Mouse (Mus musculus): ENCODE data around the gene Mdga1. TPM values are rescaled to one million over a fixed set of nuclear protein-coding genes. Genes with fewer than 3 reads are reported as not detected.

The Mdga1 gene
- polyA plus RNA-seq, 1 experiment from 2014 or later: 4.7 TPM

DNA sequence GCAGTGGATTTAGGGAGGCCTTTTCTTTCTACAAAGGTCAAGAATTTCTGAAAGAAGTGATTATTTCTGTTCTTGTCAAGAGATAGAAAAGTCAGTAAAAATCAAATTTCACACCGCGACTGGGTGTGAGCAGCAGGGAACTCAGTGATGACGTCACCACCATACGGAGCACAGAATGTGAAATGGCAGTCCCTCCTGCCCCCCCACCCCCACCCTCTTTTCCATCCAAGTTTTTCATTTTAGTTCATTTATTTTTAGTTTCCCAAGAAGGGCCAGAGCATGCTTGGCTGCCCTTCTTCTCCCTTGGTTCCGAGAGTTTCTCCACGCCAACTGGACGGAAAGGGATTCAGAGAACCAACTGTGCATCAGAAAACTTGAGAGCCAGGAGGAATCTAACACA, 27.8 kb upstream of the Mdga1 start:
- Histone ChIP-seq H3K27me3 (no peaks in the 10 kb centered on the region), H3K4me1 (replicated peaks) (no peaks in the 10 kb centered on the region), H3K9ac (replicated peaks) (no peak overlapping the region), H3K9me3 (no peaks in the 10 kb centered on the region), H3K36me3 (no peaks in the 10 kb centered on the region), H3K4me2 (no peak overlapping the region), H3K27ac (no peak overlapping the region), H3K4me3 (replicated peaks) (no peak overlapping the region)
- 85% methylated on average over 7 of the region's 7 CpGs for WGBS
- no peak for ATAC-seq (ENCODE audit: insufficient number of reproducible peaks, insufficient read depth, low FRiP score, low TSS enrichment, low read depth)

DNA sequence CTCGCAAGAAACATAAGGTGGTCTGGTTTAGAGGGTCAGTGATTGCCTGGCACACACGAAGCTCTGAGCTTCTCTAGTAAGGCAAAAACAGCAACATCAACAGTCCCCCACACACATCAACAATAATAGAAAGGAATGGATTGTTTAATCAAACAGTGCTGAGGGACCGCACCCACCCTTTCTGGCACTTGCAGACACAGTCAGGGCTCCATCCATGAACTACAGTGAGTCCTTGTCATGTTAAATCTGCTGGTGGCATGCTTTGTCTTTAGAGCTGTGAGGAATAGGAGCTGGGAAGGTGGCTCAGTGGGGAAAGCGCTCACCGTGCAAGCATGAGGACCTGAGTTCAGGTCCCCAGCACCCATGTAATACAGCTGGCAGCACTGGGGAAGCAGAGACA, 26.1 kb upstream of the Mdga1 start:
- 92% methylated on average over 5 of the region's 5 CpGs for WGBS
- H3K9me3 ChIP-seq: no peaks in the 10 kb centered on the region
- H3K27me3 ChIP-seq: no peaks in the 10 kb centered on the region
- no peak overlapping the region for H3K9ac ChIP-seq (replicated peaks)
- ATAC-seq (ENCODE audit: insufficient number of reproducible peaks, insufficient read depth, low FRiP score, low TSS enrichment, low read depth): no peak
- no peak overlapping the region for H3K27ac ChIP-seq
- H3K4me2 ChIP-seq: no peak overlapping the region
- H3K36me3 ChIP-seq: no peaks in the 10 kb centered on the region
- no peaks in the 10 kb centered on the region for H3K4me1 ChIP-seq (replicated peaks)
- no peak overlapping the region for H3K4me3 ChIP-seq (replicated peaks)

DNA sequence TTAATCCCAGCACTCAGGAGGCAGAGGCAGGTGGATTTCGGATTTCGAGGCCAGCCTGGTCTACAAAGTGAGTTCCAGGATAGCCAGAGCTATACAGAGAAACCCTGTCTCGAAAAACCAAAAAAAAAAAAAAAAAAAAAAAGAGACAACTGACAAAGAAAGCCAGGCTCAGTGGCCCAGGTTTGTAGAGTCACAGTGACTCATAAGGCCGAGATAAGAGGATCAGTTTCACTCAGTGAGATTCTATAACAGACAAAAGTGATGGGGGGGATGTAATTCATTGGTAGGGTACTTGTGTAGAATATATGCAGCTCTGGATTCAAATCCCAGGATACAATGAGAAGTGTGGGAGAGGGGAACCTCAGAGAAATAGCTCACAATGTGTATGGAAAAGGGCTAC, 24.6 kb upstream of the Mdga1 start:
- no peak overlapping the region for H3K4me2 ChIP-seq
- H3K27me3 ChIP-seq: no peaks in the 10 kb centered on the region
- H3K9ac ChIP-seq (replicated peaks): no peak overlapping the region
- H3K4me1 ChIP-seq (replicated peaks): no peaks in the 10 kb centered on the region
- ATAC-seq (ENCODE audit: insufficient number of reproducible peaks, insufficient read depth, low FRiP score, low TSS enrichment, low read depth): no peak
- 92% methylated on average over 4 of the region's 4 CpGs for WGBS
- no peak overlapping the region for H3K27ac ChIP-seq
- no peaks in the 10 kb centered on the region for H3K9me3 ChIP-seq
- no peak overlapping the region for H3K4me3 ChIP-seq (replicated peaks)
- H3K36me3 ChIP-seq: no peaks in the 10 kb centered on the region

DNA sequence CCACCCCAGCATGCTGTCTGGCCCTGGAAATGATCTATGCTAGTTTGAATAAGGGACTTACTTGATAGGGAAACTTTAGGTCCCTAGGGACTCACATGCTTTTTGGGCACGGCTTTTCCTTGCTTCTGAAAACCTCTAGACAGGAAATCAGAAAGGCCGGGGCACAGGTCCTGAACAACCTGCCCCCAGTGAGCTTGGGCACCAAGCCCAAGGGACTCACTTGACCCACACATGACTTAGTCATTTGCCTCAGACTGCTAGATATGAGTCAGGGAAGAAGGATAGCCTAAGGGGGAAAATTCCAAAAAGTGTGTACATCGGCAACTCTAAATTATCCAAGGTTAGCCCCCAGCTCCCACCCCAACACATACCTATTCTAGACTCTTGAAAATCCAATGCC, 24.1 kb upstream of the Mdga1 start:
- no peak for ATAC-seq (ENCODE audit: insufficient number of reproducible peaks, insufficient read depth, low FRiP score, low TSS enrichment, low read depth)

DNA sequence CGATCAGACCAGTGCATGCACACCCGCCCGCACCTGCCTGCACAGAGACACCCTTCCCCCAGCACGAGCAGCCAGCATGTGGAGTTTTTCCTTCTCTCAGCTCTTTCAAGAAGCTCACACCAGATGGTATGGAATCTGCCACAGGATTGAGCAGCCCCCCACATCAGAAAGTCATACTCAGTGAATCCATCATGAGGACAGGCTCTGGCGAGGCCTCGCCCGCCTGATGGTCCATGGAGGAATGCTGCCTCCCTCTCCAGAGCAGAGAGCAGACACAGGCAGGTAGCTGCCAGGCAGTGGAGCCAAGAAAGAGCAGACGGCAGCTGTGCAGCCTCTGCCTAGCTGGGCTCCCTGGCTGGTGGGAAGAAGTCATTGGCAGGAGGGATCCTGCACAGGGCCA, 23.6 kb upstream of the Mdga1 start:
- Histone ChIP-seq H3K36me3 (no peaks in the 10 kb centered on the region), H3K9me3 (no peaks in the 10 kb centered on the region), H3K27me3 (no peaks in the 10 kb centered on the region), H3K4me1 (replicated peaks) (no peaks in the 10 kb centered on the region), H3K27ac (no peak overlapping the region), H3K9ac (replicated peaks) (0 out of 2 replicates have a peak overlapping the region, but pooled peaks have one; percentile 8), H3K4me3 (replicated peaks) (no peak overlapping the region), H3K4me2 (no peak overlapping the region)
- 71% methylated on average over 8 of the region's 8 CpGs for WGBS
- no peak for ATAC-seq (ENCODE audit: insufficient number of reproducible peaks, insufficient read depth, low FRiP score, low TSS enrichment, low read depth)

More for the DNA sequence above, 24.1 kb upstream of the Mdga1 start:
- Histone ChIP-seq H3K4me1 (replicated peaks) (no peaks in the 10 kb centered on the region), H3K4me3 (replicated peaks) (no peak overlapping the region), H3K9ac (replicated peaks) (no peak overlapping the region), H3K27me3 (no peaks in the 10 kb centered on the region), H3K27ac (no peak overlapping the region), H3K36me3 (no peaks in the 10 kb centered on the region), H3K9me3 (no peaks in the 10 kb centered on the region), H3K4me2 (no peak overlapping the region)
- WGBS: 76% methylated on average over 3 of the region's 3 CpGs

DNA sequence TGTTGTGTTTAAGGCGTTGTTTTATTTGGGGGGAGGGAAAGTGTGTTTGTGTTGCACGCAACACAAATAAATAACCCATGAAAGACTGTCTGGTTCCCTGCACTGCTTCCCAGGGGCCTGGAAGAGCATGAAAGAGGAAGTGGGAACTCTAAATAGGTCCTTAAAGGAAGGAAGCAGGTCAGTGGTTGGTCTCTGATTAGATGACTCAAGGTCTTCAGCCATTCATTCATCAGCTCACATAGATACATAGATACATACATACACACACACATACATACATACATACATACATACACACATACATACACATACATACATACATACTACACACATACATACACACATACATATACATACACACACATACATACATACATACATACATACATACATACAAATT, 21.0 kb upstream of the Mdga1 start:
- Histone ChIP-seq H3K4me3 (replicated peaks) (no peak overlapping the region), H3K9me3 (no peaks in the 10 kb centered on the region), H3K27ac (no peak overlapping the region), H3K9ac (replicated peaks) (no peak overlapping the region), H3K36me3 (no peaks in the 10 kb centered on the region), H3K27me3 (no peaks in the 10 kb centered on the region), H3K4me1 (replicated peaks) (no peaks in the 10 kb centered on the region), H3K4me2 (no peak overlapping the region)
- 85% methylated on average over 2 of the region's 2 CpGs for WGBS
- ATAC-seq (ENCODE audit: insufficient number of reproducible peaks, insufficient read depth, low FRiP score, low TSS enrichment, low read depth): no peak

DNA sequence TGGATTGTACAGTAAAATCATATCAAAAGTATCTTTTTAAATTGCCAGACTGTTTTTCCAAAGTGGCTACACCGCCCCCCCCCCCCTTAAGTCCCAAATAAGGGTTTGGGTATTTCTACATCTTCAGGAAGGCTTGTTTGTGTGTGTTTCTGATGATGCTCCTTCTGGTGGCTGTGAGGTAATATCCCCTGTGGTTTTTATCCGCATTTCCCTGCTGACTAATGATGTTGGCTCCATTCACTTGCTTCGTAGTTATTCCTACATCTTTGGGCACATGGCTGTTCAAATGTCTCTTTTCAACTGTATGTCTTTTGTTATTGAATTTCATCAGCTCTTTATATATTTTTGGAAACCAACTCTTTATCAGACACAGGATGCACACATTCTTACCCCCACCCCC, 20.2 kb upstream of the Mdga1 start:
- WGBS: 84% methylated on average over 3 of the region's 3 CpGs

DNA sequence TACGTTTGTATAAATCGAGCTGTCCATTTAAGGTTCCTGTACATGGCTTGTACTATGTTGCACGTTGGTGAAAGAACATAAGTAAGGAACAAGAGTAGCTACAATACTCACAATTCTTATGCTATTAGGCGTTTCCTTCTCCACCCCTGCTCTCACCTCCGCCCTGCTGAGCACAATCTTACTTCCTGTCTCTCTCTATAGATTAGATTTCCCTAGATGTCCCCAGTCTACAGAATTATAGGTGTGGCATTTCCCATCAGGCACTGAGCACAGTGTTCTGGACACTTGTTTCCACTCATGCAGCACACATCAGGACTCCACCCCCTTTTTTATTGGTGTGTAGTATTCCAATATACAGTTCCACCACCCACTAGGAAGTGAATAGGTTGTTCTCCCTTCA, 19.8 kb upstream of the Mdga1 start:
- Histone ChIP-seq H3K27ac (no peak overlapping the region), H3K36me3 (no peaks in the 10 kb centered on the region), H3K4me3 (replicated peaks) (no peak overlapping the region), H3K9me3 (no peaks in the 10 kb centered on the region), H3K4me2 (no peak overlapping the region), H3K4me1 (replicated peaks) (no peaks in the 10 kb centered on the region), H3K27me3 (no peaks in the 10 kb centered on the region; the same call in 1 of the 2 replicates), H3K9ac (replicated peaks) (no peak overlapping the region)
- ATAC-seq (ENCODE audit: insufficient number of reproducible peaks, insufficient read depth, low FRiP score, low TSS enrichment, low read depth): no peak
- WGBS: 91% methylated on average over 5 of the region's 5 CpGs

More for the DNA sequence above, 20.2 kb upstream of the Mdga1 start:
- Histone ChIP-seq H3K36me3 (no peaks in the 10 kb centered on the region), H3K4me3 (replicated peaks) (no peak overlapping the region), H3K27me3 (no peaks in the 10 kb centered on the region), H3K9me3 (no peaks in the 10 kb centered on the region), H3K9ac (replicated peaks) (no peak overlapping the region), H3K4me1 (replicated peaks) (no peaks in the 10 kb centered on the region), H3K27ac (no peak overlapping the region), H3K4me2 (no peak overlapping the region)
- no peak for ATAC-seq (ENCODE audit: insufficient number of reproducible peaks, insufficient read depth, low FRiP score, low TSS enrichment, low read depth)

DNA sequence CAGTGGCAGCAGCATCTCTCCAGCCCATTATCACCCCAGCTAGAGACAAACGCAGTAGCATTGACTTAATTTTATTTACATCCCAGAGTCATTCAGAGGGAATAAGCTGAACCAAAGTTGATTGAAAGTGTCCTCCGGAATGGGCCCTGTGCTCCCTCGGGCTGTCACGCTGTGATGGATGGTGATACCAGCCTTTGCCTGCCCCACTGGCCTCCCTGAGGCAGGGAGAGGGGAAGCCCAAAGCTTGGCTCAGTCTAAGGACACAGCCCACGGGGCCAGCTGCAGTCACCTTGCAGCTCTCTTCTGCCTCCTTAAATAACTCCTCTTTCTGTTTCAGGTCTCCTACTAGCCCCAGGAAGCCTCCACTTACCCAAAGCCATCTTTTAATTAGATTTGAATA, 18.3 kb upstream of the Mdga1 start:
- Histone ChIP-seq H3K36me3 (no peaks in the 10 kb centered on the region), H3K4me3 (replicated peaks) (no peak overlapping the region), H3K9ac (replicated peaks) (no peak overlapping the region), H3K4me2 (no peak overlapping the region), H3K27me3 (peaks cover 5% of the 10 kb centered on the region), H3K9me3 (no peaks in the 10 kb centered on the region), H3K27ac (no peak overlapping the region), H3K4me1 (replicated peaks) (no peaks in the 10 kb centered on the region)
- 19% methylated on average over 5 of the region's 5 CpGs for WGBS
- ATAC-seq (ENCODE audit: insufficient number of reproducible peaks, insufficient read depth, low FRiP score, low TSS enrichment, low read depth): no peak

DNA sequence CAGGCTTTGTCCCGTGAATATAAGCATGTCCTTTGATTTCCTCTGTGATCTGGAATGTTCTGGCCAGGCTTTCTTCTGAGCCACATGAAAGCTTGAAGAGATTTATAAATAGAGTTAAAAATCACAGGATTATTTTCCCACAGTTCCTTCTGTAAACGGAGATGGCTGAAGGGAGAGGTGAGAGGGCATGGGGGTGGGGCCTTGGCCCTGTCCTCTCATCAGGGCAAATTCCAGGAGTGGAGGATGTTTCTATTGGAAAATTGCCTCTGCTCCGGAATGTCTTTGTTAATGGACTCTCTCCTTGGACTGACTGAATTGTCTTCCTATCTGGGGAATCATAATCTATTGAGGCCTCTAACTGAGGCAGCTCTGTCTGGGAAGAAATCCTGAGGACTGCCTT, 15.6 kb upstream of the Mdga1 start:
- Histone ChIP-seq H3K4me1 (replicated peaks) (no peaks in the 10 kb centered on the region), H3K9me3 (no peaks in the 10 kb centered on the region), H3K4me2 (no peak overlapping the region), H3K36me3 (no peaks in the 10 kb centered on the region), H3K27me3 (peaks cover 5% of the 10 kb centered on the region), H3K9ac (replicated peaks) (no peak overlapping the region), H3K27ac (no peak overlapping the region), H3K4me3 (replicated peaks) (no peak overlapping the region)
- ATAC-seq (ENCODE audit: insufficient number of reproducible peaks, insufficient read depth, low FRiP score, low TSS enrichment, low read depth): no peak
- whole genome bisulfite sequencing: 32% methylated on average over 3 of the region's 3 CpGs

DNA sequence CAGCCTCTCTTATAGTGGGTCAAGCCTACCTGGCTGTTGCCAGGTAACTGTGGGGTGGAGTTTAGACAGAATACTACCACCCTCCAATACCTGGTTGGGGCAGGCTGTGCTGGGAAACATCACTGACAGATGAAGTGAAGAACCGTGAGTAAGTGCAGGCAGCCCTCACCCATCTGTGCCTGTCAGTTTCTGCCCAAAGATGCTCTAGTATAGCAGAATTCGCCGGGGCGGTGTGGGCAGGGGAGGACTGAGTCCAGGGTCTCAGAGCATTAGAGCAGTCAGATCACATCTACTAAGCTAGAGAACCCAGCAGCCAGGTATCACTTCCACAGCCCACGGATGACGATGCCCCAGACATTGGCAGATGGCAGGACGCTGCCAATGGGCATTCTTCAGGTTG, 15.0 kb upstream of the Mdga1 start:
- 82% methylated on average over 7 of the region's 7 CpGs for WGBS
- Histone ChIP-seq H3K9me3 (no peaks in the 10 kb centered on the region), H3K27ac (no peak overlapping the region), H3K9ac (replicated peaks) (no peak overlapping the region), H3K4me3 (replicated peaks) (no peak overlapping the region), H3K36me3 (no peaks in the 10 kb centered on the region), H3K27me3 (peaks cover 5% of the 10 kb centered on the region), H3K4me2 (no peak overlapping the region), H3K4me1 (replicated peaks) (no peaks in the 10 kb centered on the region)
- ATAC-seq (ENCODE audit: insufficient number of reproducible peaks, insufficient read depth, low FRiP score, low TSS enrichment, low read depth): no peak

DNA sequence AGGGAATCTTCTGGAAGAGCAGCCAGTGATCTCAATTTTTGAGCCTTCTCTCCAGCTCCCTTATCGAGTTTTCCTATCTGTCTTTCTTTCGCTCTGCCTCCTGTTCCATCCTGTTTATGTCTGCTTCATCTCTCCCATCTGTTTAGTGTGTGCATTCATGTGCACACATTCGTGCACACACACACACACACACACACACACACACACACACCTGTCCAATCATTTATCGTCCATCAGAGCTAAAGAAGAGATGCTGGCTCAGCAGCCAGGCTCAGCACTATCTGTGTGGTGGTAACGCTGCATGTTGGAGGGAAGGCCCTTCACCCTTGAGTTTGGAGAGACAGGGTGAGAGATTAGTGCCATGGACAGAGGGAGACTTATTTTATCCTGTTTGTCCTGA, 13.3 kb upstream of the Mdga1 start:
- Histone ChIP-seq H3K4me2 (no peak overlapping the region), H3K27me3 (peaks cover 5% of the 10 kb centered on the region), H3K4me3 (replicated peaks) (no peak overlapping the region), H3K27ac (no peak overlapping the region), H3K36me3 (no peaks in the 10 kb centered on the region), H3K4me1 (replicated peaks) (no peaks in the 10 kb centered on the region), H3K9me3 (no peaks in the 10 kb centered on the region), H3K9ac (replicated peaks) (no peak overlapping the region)
- no peak for ATAC-seq (ENCODE audit: insufficient number of reproducible peaks, insufficient read depth, low FRiP score, low TSS enrichment, low read depth)
- WGBS: 93% methylated on average over 5 of the region's 5 CpGs

Measured in limb, embryonic 12.5 days (tissue).